Mouse (Mus musculus) bone marrow, adult 2 months (tissue): ENCODE measurements around the gene Hacd1.

Experiments used
- CTCF ChIP-seq: fragments of 200-500 bp; IDR thresholded peaks from 2 replicates; pipeline ENCODE4 v1.5.1; 2011; ENCODE audit warnings: low read length, control low read depth; ENCODE audit not compliant: control insufficient read depth, insufficient read depth
- POLR2A ChIP-seq: fragments of 200-500 bp; IDR thresholded peaks from 2 replicates; pipeline ENCODE4 v1.6.1; 2011; ENCODE audit warnings: low read depth, mild to moderate bottlenecking, control low read depth, low read length, borderline replicate concordance; ENCODE audit not compliant: control insufficient read depth

DNA sequence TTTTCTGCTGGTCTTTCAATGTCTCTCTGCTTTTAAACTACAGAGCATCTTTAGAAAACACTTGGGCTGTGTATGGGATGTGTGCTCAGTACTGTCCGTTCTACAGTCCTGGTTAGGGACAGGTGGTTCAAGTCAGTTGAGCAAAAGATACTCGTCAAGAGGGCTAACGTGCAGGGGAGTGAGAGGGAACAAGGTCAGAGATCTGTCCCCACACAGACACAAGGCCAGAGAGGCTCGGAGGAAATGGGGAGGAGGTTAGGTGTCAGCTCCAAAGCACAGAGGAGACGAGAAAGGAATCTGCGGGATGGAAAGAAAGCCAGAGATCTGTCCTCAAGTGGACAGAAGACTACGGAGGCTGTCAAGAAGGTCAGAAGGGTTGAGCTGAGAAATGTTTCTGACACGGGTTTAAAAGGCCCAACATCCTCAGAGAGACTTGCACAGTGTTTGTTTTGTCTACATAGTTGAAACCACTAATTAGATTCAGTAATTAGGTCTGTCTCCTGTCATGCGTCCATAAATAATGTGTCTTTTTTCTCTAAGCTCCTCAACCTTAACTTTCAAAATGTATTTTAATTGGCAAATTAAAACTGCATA is 12.3 kb downstream of the Hacd1 start:
- TF ChIP-seq CTCF (no peak), POLR2A (no peak)
